Mouse (Mus musculus): ENCODE data around the gene Agpat2.

DNA sequence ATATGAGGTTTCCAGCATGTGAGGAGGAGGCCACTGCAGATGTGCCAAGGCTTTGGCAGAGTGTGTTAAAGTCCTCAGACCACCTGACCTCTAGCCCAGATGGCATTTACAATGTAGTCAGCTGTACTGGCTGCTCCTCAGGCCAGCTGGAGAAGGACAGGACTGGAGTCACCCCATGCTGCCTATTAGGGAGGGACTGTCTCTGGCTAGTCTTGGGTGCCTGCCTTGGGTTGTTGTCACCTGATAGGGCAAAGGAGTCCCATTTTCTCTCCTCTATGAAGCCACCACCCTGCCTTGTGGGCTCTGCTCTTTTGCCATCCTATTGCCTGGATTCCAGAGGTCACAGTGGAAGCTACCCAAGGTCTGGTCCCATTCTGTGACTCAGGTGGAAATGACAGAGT is 5.0 kb upstream of the Agpat2 start:
- no peak for TF ChIP-seq CTCF (IDR thresholded peaks at IDR 0.05; ENCODE audit: low read depth)
- no peak for TF ChIP-seq EP300 (IDR thresholded peaks at IDR 0.05; ENCODE audit: low read depth)
